Mouse (Mus musculus): Measurements from ENCODE around the gene Bhlha15. TPM values are rescaled to one million over a fixed set of nuclear protein-coding genes. Genes with fewer than 3 reads are reported as not detected.

Gene Bhlha15
- polyA plus RNA-seq, 1 experiment from 2014 or later = 3.9 TPM

GRCm38 (mm10) chr5:144200616-144201015 lies 10.5 kb downstream of the Bhlha15 start:
- DNase-seq (ENCODE audit: low spot score) (no peak), ATAC-seq (replicated peaks; ENCODE audit: low FRiP score, low TSS enrichment, low read depth) (no peak)

GRCm38 (mm10) chr5:144202430-144202829 lies 12.3 kb downstream of the Bhlha15 start:
- H3K9ac ChIP-seq (ENCODE audit: low read length) = no peak overlapping the region
- no peak overlapping the region for H3K4me2 ChIP-seq (ENCODE audit: low read length)
- peaks cover 30% of the 10 kb centered on the region; the same call in 1 of the 2 replicates for H3K36me3 ChIP-seq (ENCODE audit: control insufficient read depth, insufficient read depth, low read length)
- H3K27me3 ChIP-seq (replicated peaks; ENCODE audit: control insufficient read depth, insufficient read depth, low read length) = no peaks in the 10 kb centered on the region
- H3K4me3 ChIP-seq (ENCODE audit: low read depth, low read length) = no peak overlapping the region
- no peaks in the 10 kb centered on the region for H3K4me1 ChIP-seq (replicated peaks; ENCODE audit: control insufficient read depth, insufficient read depth, low read length)
- no peaks in the 10 kb centered on the region; the same call in 1 of the 2 replicates for H3K9me3 ChIP-seq (ENCODE audit: control insufficient read depth, low read length)
- H3K27ac ChIP-seq (ENCODE audit: low read depth) = no peak overlapping the region
- ATAC-seq (replicated peaks; ENCODE audit: low FRiP score, low TSS enrichment, low read depth) (no peak), DNase-seq (ENCODE audit: low spot score) (no peak)
- 96% methylated on average over 6 of the region's 6 CpGs for WGBS

More at GRCm38 (mm10) chr5:144200616-144201015, 10.5 kb downstream of the Bhlha15 start:
- Histone ChIP-seq H3K27ac (ENCODE audit: low read depth) (no peak overlapping the region), H3K9me3 (ENCODE audit: control insufficient read depth, low read length) (no peaks in the 10 kb centered on the region; the same call in 1 of the 2 replicates), H3K4me1 (replicated peaks; ENCODE audit: control insufficient read depth, insufficient read depth, low read length) (no peaks in the 10 kb centered on the region), H3K9ac (ENCODE audit: low read length) (no peak overlapping the region), H3K4me2 (ENCODE audit: low read length) (no peak overlapping the region), H3K36me3 (ENCODE audit: control insufficient read depth, insufficient read depth, low read length) (peaks cover 22% of the 10 kb centered on the region; the same call in 1 of the 2 replicates), H3K27me3 (replicated peaks; ENCODE audit: control insufficient read depth, insufficient read depth, low read length) (no peaks in the 10 kb centered on the region), H3K4me3 (ENCODE audit: low read depth, low read length) (no peak overlapping the region)
- 84% methylated on average over 11 of the region's 11 CpGs for WGBS

- H3K9me3 ChIP-seq (ENCODE audit: control insufficient read depth, low read length) = no peaks in the 10 kb centered on the region; the same call in 1 of the 2 replicates
- H3K27me3 ChIP-seq (replicated peaks; ENCODE audit: control insufficient read depth, insufficient read depth, low read length) = no peaks in the 10 kb centered on the region
- peaks cover 27% of the 10 kb centered on the region; the same call in 1 of the 2 replicates for H3K36me3 ChIP-seq (ENCODE audit: control insufficient read depth, insufficient read depth, low read length)
- no peak overlapping the region for H3K9ac ChIP-seq (ENCODE audit: low read length)
- no peak overlapping the region for H3K27ac ChIP-seq (ENCODE audit: low read depth)
- DNase-seq (ENCODE audit: low spot score) (no peak), ATAC-seq (replicated peaks; ENCODE audit: low FRiP score, low TSS enrichment, low read depth) (no peak)
- H3K4me1 ChIP-seq (replicated peaks; ENCODE audit: control insufficient read depth, insufficient read depth, low read length) = no peaks in the 10 kb centered on the region
- H3K4me3 ChIP-seq (ENCODE audit: low read depth, low read length) = no peak overlapping the region
- 94% methylated on average over 10 of the region's 10 CpGs for WGBS
- H3K4me2 ChIP-seq (ENCODE audit: low read length) = no peak overlapping the region
These were observed 13.4 kb downstream of the Bhlha15 start for GRCm38 (mm10) chr5:144203398-144203959.

- H3K36me3 ChIP-seq (ENCODE audit: control insufficient read depth, insufficient read depth, low read length) = peaks cover 26% of the 10 kb centered on the region; the same call in 1 of the 2 replicates
- H3K4me1 ChIP-seq (replicated peaks; ENCODE audit: control insufficient read depth, insufficient read depth, low read length) = no peaks in the 10 kb centered on the region
- H3K27ac ChIP-seq (ENCODE audit: low read depth) = no peak overlapping the region
- ATAC-seq (replicated peaks; ENCODE audit: low FRiP score, low TSS enrichment, low read depth) (no peak), DNase-seq (ENCODE audit: low spot score) (no peak)
- H3K4me3 ChIP-seq (ENCODE audit: low read depth, low read length) = no peak overlapping the region
- 92% methylated on average over 12 of the region's 12 CpGs for WGBS
- no peaks in the 10 kb centered on the region for H3K27me3 ChIP-seq (replicated peaks; ENCODE audit: control insufficient read depth, insufficient read depth, low read length)
- no peaks in the 10 kb centered on the region; the same call in 1 of the 2 replicates for H3K9me3 ChIP-seq (ENCODE audit: control insufficient read depth, low read length)
- no peak overlapping the region for H3K4me2 ChIP-seq (ENCODE audit: low read length)
- H3K9ac ChIP-seq (ENCODE audit: low read length) = no peak overlapping the region
These were observed 14.2 kb downstream of the Bhlha15 start for GRCm38 (mm10) chr5:144204303-144204702.

GRCm38 (mm10) chr5:144204911-144205310 lies 14.8 kb downstream of the Bhlha15 start:
- no peak overlapping the region for H3K4me3 ChIP-seq (ENCODE audit: low read depth, low read length)
- DNase-seq (ENCODE audit: low spot score) (no peak), ATAC-seq (replicated peaks; ENCODE audit: low FRiP score, low TSS enrichment, low read depth) (no peak)
- peaks cover 26% of the 10 kb centered on the region; the same call in 1 of the 2 replicates for H3K36me3 ChIP-seq (ENCODE audit: control insufficient read depth, insufficient read depth, low read length)
- H3K9me3 ChIP-seq (ENCODE audit: control insufficient read depth, low read length) = no peaks in the 10 kb centered on the region; the same call in 1 of the 2 replicates
- no peaks in the 10 kb centered on the region for H3K27me3 ChIP-seq (replicated peaks; ENCODE audit: control insufficient read depth, insufficient read depth, low read length)
- no peaks in the 10 kb centered on the region for H3K4me1 ChIP-seq (replicated peaks; ENCODE audit: control insufficient read depth, insufficient read depth, low read length)
- H3K27ac ChIP-seq (ENCODE audit: low read depth) = no peak overlapping the region
- no peak overlapping the region for H3K9ac ChIP-seq (ENCODE audit: low read length)
- no peak overlapping the region for H3K4me2 ChIP-seq (ENCODE audit: low read length)
- 81% methylated on average over 10 of the region's 10 CpGs for WGBS

GRCm38 (mm10) chr5:144206069-144206468 lies 16.0 kb downstream of the Bhlha15 start:
- Histone ChIP-seq H3K4me1 (replicated peaks; ENCODE audit: control insufficient read depth, insufficient read depth, low read length) (no peaks in the 10 kb centered on the region), H3K9me3 (ENCODE audit: control insufficient read depth, low read length) (no peaks in the 10 kb centered on the region; the same call in 1 of the 2 replicates), H3K4me3 (ENCODE audit: low read depth, low read length) (no peak overlapping the region), H3K36me3 (ENCODE audit: control insufficient read depth, insufficient read depth, low read length) (peaks cover 34% of the 10 kb centered on the region), H3K27ac (ENCODE audit: low read depth) (no peak overlapping the region), H3K27me3 (replicated peaks; ENCODE audit: control insufficient read depth, insufficient read depth, low read length) (no peaks in the 10 kb centered on the region), H3K9ac (ENCODE audit: low read length) (no peak overlapping the region), H3K4me2 (ENCODE audit: low read length) (no peak overlapping the region)
- WGBS = 95% methylated on average over 15 of the region's 15 CpGs
- ATAC-seq (replicated peaks; ENCODE audit: low FRiP score, low TSS enrichment, low read depth) = no peak
- DNase-seq (ENCODE audit: low spot score) = no peak

- Histone ChIP-seq H3K27ac (ENCODE audit: low read depth) (no peak overlapping the region), H3K4me1 (replicated peaks; ENCODE audit: control insufficient read depth, insufficient read depth, low read length) (no peaks in the 10 kb centered on the region), H3K9me3 (ENCODE audit: control insufficient read depth, low read length) (no peaks in the 10 kb centered on the region; the same call in 1 of the 2 replicates), H3K4me2 (ENCODE audit: low read length) (no peak overlapping the region), H3K36me3 (ENCODE audit: control insufficient read depth, insufficient read depth, low read length) (peaks cover 40% of the 10 kb centered on the region), H3K9ac (ENCODE audit: low read length) (no peak overlapping the region), H3K4me3 (ENCODE audit: low read depth, low read length) (no peak overlapping the region), H3K27me3 (replicated peaks; ENCODE audit: control insufficient read depth, insufficient read depth, low read length) (no peaks in the 10 kb centered on the region)
- DNase-seq (ENCODE audit: low spot score) (peak; percentile 70), ATAC-seq (replicated peaks; ENCODE audit: low FRiP score, low TSS enrichment, low read depth) (no peak)
- WGBS = 49% methylated on average over 11 of the region's 11 CpGs
These were observed 17.4 kb downstream of the Bhlha15 start for GRCm38 (mm10) chr5:144207478-144207877.

GRCm38 (mm10) chr5:144214453-144214852 lies 24.4 kb downstream of the Bhlha15 start:
- WGBS = 27% methylated on average over 7 of the region's 7 CpGs
- Histone ChIP-seq H3K36me3 (ENCODE audit: control insufficient read depth, insufficient read depth, low read length) (peaks cover 33% of the 10 kb centered on the region), H3K4me2 (ENCODE audit: low read length) (no peak overlapping the region), H3K27ac (ENCODE audit: low read depth) (no peak overlapping the region), H3K9me3 (ENCODE audit: control insufficient read depth, low read length) (no peaks in the 10 kb centered on the region), H3K4me3 (ENCODE audit: low read depth, low read length) (no peak overlapping the region), H3K9ac (ENCODE audit: low read length) (no peak overlapping the region), H3K4me1 (replicated peaks; ENCODE audit: control insufficient read depth, insufficient read depth, low read length) (no peaks in the 10 kb centered on the region), H3K27me3 (replicated peaks; ENCODE audit: control insufficient read depth, insufficient read depth, low read length) (no peaks in the 10 kb centered on the region)
- no peak for ATAC-seq (replicated peaks; ENCODE audit: low FRiP score, low TSS enrichment, low read depth)
- DNase-seq (ENCODE audit: low spot score) = peak; percentile 79

GRCm38 (mm10) chr5:144215992-144216391 lies 25.9 kb downstream of the Bhlha15 start:
- DNase-seq (ENCODE audit: low spot score) (no peak), ATAC-seq (replicated peaks; ENCODE audit: low FRiP score, low TSS enrichment, low read depth) (no peak)
- H3K9me3 ChIP-seq (ENCODE audit: control insufficient read depth, low read length) = no peaks in the 10 kb centered on the region
- H3K36me3 ChIP-seq (ENCODE audit: control insufficient read depth, insufficient read depth, low read length) = peaks cover 22% of the 10 kb centered on the region
- H3K27ac ChIP-seq (ENCODE audit: low read depth) = no peak overlapping the region
- no peak overlapping the region for H3K4me2 ChIP-seq (ENCODE audit: low read length)
- H3K4me1 ChIP-seq (replicated peaks; ENCODE audit: control insufficient read depth, insufficient read depth, low read length) = no peaks in the 10 kb centered on the region
- WGBS = 89% methylated on average over 2 of the region's 2 CpGs
- no peak overlapping the region for H3K4me3 ChIP-seq (ENCODE audit: low read depth, low read length)
- no peak overlapping the region for H3K9ac ChIP-seq (ENCODE audit: low read length)
- no peaks in the 10 kb centered on the region for H3K27me3 ChIP-seq (replicated peaks; ENCODE audit: control insufficient read depth, insufficient read depth, low read length)
